Mouse (Mus musculus) liver, embryonic 16.5 days (tissue): ENCODE measurements at regions not wholly inside any gene's neighbourhood (a gene's known extent, or its start where the extent isn't known, plus 50 kb on each side); places are given as distances from the start of the nearest gene placed in this dataset.

Experiments
- ATAC-seq: fragments of 200-750 bp; cut with Nextera tagmentation; 2 replicates; pipeline ENCODE4 v1.8.0; 2017; ENCODE audit warnings: low read depth, mild to moderate bottlenecking, moderate number of reproducible peaks, moderate library complexity
- H3K27ac ChIP-seq: fragments of 300-500 bp; sonication (generic); 2 replicates; pipeline ENCODE4 v1.5.1; 2014; ENCODE audit warnings: mild to moderate bottlenecking, low read length
- H3K27me3 ChIP-seq: fragments of 300-500 bp; sonication (generic); 2 replicates; pipeline ENCODE4 v1.6.1; 2014; ENCODE audit warnings: low read depth, low read length, mixed read lengths; ENCODE audit not compliant: control insufficient read depth, insufficient read depth
- H3K36me3 ChIP-seq: fragments of 300-500 bp; sonication (generic); 2 replicates; pipeline ENCODE4 v1.6.1; 2014; ENCODE audit warnings: mild to moderate bottlenecking; ENCODE audit not compliant: control insufficient read depth, insufficient read depth
- H3K4me1 ChIP-seq: fragments of 300-500 bp; sonication (generic); 2 replicates; pipeline ENCODE4 v1.6.1; 2014; ENCODE audit warnings: low read depth, low read length, mixed read lengths; ENCODE audit not compliant: control insufficient read depth
- H3K4me2 ChIP-seq: fragments of 300-500 bp; sonication (generic); 2 replicates; pipeline ENCODE4 v1.6.1; 2014; ENCODE audit warnings: low read depth, low read length, mixed read lengths
- H3K4me3 ChIP-seq: fragments of 300-500 bp; sonication (generic); 2 replicates; pipeline ENCODE4 v1.5.1; 2014; ENCODE audit warnings: low read depth, mild to moderate bottlenecking, low read length
- H3K9ac ChIP-seq: fragments of 300-500 bp; sonication (generic); 2 replicates; pipeline ENCODE4 v1.6.1; 2014; ENCODE audit warnings: low read depth, low read length
- H3K9me3 ChIP-seq: fragments of 300-500 bp; sonication (generic); replicated peaks from 2 replicates; pipeline ENCODE4 v1.6.1; 2016; ENCODE audit warnings: low read length; ENCODE audit not compliant: control insufficient read depth
- WGBS: fragments of 180-500 bp; shearing (Covaris S2); extraction: QIAGEN DNeasy Blood & Tissue Kit; methylation state at CpG from one replicate; pipeline ENCODE4 v1.1.7; 2014; ENCODE audit not compliant: insufficient replicate concordance; 5-methylcytosine and 5-hydroxymethylcytosine counted together

DNA sequence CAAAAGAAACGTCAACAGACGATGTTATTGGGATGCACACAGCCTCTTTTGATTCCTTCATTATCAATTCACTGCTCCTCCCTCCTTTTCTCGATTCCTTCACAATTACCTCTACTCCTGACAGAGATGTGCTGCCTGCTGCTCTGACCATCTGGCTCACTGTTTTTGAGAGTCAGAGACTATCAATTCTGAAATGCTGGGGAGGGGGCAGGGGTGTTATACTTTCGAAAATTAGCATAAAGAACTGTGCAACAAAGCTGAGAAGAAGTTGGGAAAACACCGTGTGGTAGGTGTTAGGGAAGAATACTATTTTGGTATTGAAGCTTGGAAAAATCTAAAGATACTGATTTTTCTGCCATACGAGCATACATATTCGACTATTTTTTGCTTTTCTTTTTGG, 96.4 kb downstream of the Nedd1 start:
- Histone ChIP-seq H3K9me3 (no peaks in the 10 kb centered on the region), H3K27ac (no peak overlapping the region), H3K36me3 (no peaks in the 10 kb centered on the region), H3K9ac (no peak overlapping the region), H3K4me3 (no peak overlapping the region), H3K27me3 (no peaks in the 10 kb centered on the region), H3K4me1 (no peaks in the 10 kb centered on the region), H3K4me2 (no peak overlapping the region)
- whole genome bisulfite sequencing: 55% methylated on average over 7 of the region's 7 CpGs
- no peak for ATAC-seq

DNA sequence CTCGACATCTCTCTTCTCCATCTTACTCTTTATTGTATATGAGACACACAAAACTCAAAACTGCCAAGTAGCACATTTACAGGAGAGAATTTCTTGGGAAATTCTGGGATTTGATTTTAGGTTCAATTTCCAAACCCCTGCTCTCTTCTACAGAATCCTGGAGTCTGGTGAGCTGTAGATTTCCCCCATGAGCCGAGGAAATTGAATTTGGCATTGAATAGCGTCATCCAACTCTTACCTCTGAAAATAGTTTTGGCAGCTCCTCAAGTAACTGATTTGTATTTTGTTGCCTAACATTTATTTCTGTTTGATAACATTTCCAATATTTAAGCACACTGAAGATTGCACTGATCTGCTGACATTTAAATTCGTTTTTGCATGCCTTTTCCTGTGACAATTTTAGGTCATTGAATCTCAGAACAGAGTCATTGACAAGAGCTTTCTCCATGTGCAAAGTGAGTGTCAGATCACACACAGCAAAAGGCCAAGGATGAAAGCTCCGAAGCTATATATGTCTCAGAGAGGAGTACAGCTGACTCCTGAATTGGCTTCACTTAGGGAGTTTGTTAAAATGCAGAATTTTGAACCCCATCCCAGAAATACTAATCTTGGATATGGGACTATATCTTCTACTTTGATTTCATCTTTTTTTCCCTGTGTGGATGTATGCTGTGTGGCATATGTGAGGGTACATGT, 106.4 kb downstream of the Nedd1 start:
- Histone ChIP-seq H3K36me3 (no peaks in the 10 kb centered on the region), H3K4me2 (no peak overlapping the region), H3K4me1 (no peaks in the 10 kb centered on the region), H3K27ac (no peak overlapping the region), H3K27me3 (no peaks in the 10 kb centered on the region), H3K9ac (no peak overlapping the region), H3K4me3 (no peak overlapping the region), H3K9me3 (no peaks in the 10 kb centered on the region)
- no peak for ATAC-seq
- WGBS: 55% methylated on average over 4 of the region's 5 CpGs

DNA sequence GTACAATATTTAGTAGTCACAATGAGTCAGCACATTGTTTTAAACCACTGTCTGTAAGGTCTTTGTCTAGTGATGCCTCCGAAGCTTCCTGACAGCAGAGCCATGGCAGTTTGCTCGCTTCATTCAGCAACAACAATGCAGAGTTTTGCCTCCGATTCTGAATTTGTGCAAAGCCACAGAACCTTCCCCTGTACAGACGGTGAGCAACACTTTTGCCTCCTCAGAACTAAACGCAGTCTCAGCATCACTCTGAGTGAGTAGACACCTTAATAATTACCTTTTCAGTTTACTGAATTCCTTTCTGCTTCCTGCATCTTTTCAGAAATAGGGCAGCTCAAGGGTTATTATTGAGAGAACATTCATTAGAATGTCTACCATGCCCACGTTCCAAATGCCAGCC, 107.9 kb downstream of the Nedd1 start:
- Histone ChIP-seq H3K27me3 (no peaks in the 10 kb centered on the region), H3K9ac (no peak overlapping the region), H3K4me3 (no peak overlapping the region), H3K4me1 (no peaks in the 10 kb centered on the region), H3K9me3 (no peaks in the 10 kb centered on the region), H3K27ac (no peak overlapping the region), H3K36me3 (no peaks in the 10 kb centered on the region), H3K4me2 (no peak overlapping the region)
- 64% methylated on average over 6 of the region's 6 CpGs for WGBS
- ATAC-seq: no peak

DNA sequence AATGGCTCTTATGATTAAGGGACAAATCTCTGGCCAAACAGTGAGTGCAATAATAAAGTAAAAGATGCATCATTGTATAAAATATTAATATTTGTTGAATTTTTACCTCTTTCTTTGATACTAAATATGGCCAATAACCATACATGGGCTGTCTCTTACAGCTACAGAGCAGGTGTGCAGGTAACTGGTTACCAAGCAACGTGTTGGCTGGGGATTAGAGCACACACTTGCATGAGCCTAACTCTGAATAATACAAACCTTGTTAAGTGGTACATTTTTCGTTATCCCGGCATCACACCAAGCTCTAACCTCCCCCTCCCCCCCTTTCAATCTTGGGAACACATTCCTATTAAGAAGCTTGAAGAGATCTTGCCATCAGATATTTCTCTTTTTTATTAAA, 111.2 kb downstream of the Nedd1 start:
- Histone ChIP-seq H3K4me2 (no peak overlapping the region), H3K4me3 (no peak overlapping the region), H3K9me3 (no peaks in the 10 kb centered on the region), H3K4me1 (no peaks in the 10 kb centered on the region), H3K36me3 (no peaks in the 10 kb centered on the region), H3K27me3 (no peaks in the 10 kb centered on the region), H3K9ac (no peak overlapping the region), H3K27ac (no peak overlapping the region)
- WGBS: 65% methylated on average over 3 of the region's 3 CpGs
- no peak for ATAC-seq

DNA sequence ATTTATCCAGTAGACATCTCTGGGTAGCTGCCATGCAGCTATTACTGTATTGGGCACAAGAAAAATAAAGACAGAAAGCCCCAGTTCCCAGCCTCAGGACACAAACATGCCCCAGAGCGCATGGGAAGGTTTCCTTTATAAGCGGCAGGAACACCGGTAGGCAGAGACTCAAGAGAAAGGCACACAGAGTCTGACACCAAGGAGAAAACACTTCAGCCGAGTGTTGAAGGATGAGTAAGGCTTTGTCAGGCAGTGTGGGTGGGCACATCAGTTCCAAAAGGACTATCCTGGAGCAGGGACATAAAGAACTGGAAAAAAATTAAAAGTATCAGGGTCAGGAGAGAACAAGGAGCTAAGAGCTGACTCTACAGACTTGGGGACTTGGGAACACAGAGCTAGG, 115.5 kb downstream of the Nedd1 start:
- H3K36me3 ChIP-seq: no peaks in the 10 kb centered on the region
- ATAC-seq: no peak
- no peak overlapping the region for H3K9ac ChIP-seq
- no peaks in the 10 kb centered on the region for H3K4me1 ChIP-seq
- H3K27me3 ChIP-seq: no peaks in the 10 kb centered on the region
- 55% methylated on average over 4 of the region's 4 CpGs for WGBS
- H3K27ac ChIP-seq: no peak overlapping the region
- H3K9me3 ChIP-seq: no peaks in the 10 kb centered on the region; the same call in 1 of the 2 replicates
- H3K4me3 ChIP-seq: no peak overlapping the region
- H3K4me2 ChIP-seq: no peak overlapping the region

DNA sequence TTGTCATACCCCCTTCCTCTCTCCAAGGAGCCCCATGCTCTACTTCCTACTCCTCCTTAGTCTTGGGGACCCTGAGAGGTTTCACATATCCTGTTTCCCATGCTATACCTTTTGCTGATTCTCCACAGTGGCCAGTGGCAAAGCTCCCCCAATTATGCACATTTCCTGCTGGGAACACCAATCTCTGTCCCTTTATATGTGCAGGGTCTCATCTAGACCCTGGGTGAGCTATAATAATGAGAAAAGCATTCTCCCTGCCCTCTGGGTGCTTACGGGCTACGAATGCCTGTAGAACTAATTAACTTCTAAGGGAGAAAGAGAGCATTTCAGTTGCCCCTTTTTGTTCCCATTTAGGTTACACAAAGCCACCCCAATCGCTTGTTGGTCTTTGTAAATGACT, 116.6 kb downstream of the Nedd1 start:
- no peak overlapping the region for H3K9ac ChIP-seq
- H3K36me3 ChIP-seq: no peaks in the 10 kb centered on the region
- H3K4me3 ChIP-seq: no peak overlapping the region
- no peaks in the 10 kb centered on the region for H3K27me3 ChIP-seq
- no peak overlapping the region for H3K4me2 ChIP-seq
- ATAC-seq: no peak
- WGBS: 55% methylated on average over 3 of the region's 3 CpGs
- no peak overlapping the region for H3K27ac ChIP-seq
- no peaks in the 10 kb centered on the region for H3K4me1 ChIP-seq
- H3K9me3 ChIP-seq: no peaks in the 10 kb centered on the region; the same call in 1 of the 2 replicates

DNA sequence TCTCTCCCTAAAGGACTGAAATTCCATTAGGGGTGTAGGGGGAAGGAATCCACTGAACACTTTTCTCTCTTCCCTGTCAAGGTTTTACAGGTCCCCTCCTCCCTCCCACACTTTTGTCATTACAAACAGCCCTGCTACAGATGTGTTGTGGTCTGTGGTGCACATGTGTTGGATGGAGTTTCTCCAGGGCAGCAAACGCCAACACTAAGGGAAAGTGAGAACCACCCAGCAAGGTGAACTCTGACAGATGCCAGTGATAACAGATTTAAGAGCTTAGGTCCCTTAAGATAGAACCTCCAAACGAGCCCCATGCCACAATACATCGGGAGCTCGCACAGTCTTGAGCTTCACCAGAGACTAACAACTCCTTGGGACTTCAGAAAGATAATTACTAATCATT, 122.1 kb downstream of the Nedd1 start:
- no peaks in the 10 kb centered on the region; the same call in 1 of the 2 replicates for H3K9me3 ChIP-seq
- ATAC-seq: no peak
- 58% methylated on average over 4 of the region's 4 CpGs for WGBS

DNA sequence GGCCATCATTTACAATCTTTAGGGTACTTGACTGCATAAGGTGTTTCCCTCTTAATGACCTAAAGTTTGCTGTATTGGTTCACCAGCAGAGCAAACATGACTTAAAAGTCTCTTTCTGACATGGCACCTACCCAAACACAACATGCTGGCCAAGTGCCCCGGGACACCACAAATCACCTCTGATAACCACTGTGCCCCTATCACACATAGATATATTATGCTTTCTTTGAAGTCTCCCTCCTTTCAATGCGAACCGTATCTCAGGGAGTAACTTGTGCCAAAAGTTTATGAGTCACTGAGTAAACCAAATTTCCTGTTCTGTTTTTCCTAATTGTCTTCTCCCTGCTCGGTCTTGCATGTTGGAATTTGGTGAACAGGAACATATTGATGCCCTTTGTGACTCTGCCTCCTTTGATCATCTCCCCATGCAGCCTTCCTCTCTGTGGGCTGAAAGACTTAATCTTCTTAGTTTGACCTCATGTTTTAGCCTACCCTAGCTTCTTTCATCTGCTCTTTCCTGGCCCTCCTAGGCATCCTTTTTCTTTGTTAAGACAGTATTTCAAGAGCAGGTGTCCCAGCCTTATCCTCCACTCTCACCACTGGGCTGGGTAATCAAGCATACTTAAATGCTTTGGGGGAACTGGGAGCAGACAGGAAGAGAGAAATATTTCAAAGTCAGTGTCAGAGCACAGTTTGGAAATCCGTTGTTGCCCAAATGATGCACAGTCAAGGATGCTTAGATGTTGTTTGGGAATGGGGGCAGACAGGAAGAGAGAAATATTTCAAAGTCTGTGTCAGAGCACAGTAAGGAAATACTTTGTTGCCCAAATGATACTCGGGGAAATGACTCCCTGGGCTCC, 126.5 kb downstream of the Nedd1 start:
- Histone ChIP-seq H3K4me1 (no peaks in the 10 kb centered on the region), H3K4me3 (no peak overlapping the region), H3K27ac (no peak overlapping the region), H3K4me2 (no peak overlapping the region), H3K36me3 (no peaks in the 10 kb centered on the region), H3K27me3 (no peaks in the 10 kb centered on the region), H3K9ac (no peak overlapping the region), H3K9me3 (no peaks in the 10 kb centered on the region)
- whole genome bisulfite sequencing: 30% methylated on average over 6 of the region's 6 CpGs
- no peak for ATAC-seq

More for the DNA sequence above, 122.1 kb downstream of the Nedd1 start:
- Histone ChIP-seq H3K4me1 (no peaks in the 10 kb centered on the region), H3K27ac (no peak overlapping the region), H3K36me3 (no peaks in the 10 kb centered on the region), H3K4me2 (no peak overlapping the region), H3K27me3 (no peaks in the 10 kb centered on the region), H3K9ac (no peak overlapping the region), H3K4me3 (no peak overlapping the region)

DNA sequence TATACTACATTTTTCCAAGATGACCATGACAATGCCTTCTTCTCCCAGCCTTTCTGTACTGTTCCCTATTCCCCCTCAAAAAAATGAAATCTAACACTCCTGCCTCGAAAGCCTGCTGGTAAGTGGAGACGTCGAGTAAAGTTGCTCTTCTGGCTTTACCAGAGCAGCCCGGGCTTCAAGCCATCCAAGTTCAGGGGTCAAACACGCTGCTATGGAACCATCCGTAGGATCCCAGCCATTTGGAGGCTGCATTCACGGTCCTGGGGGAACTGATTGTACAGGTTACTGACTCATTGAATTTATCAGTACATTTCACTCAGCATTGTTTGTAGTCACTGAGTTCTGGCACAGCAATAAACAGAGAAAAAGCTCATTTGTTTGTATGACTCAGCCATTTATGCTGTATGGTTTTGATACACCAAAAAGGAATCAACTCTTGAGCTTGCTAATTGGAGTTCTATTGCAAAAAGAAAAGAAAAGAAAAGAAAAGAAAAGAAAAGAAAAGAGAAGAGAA, 128.2 kb downstream of the Nedd1 start:
- H3K9ac ChIP-seq: no peak overlapping the region
- no peak overlapping the region for H3K4me2 ChIP-seq
- no peaks in the 10 kb centered on the region for H3K27me3 ChIP-seq
- 66% methylated on average over 7 of the region's 7 CpGs for WGBS
- no peak overlapping the region for H3K27ac ChIP-seq
- no peak for ATAC-seq
- no peaks in the 10 kb centered on the region for H3K4me1 ChIP-seq
- H3K4me3 ChIP-seq: no peak overlapping the region
- no peaks in the 10 kb centered on the region for H3K9me3 ChIP-seq
- H3K36me3 ChIP-seq: no peaks in the 10 kb centered on the region
